Mouse (Mus musculus): ENCODE measurements around the gene Mier2.

- TF ChIP-seq CTCF (conservative IDR thresholded peaks at IDR 0.05; ENCODE audit: low read length) (peak; percentile 45), POU5F1 (IDR thresholded peaks at IDR 0.05; ENCODE audit: borderline replicate concordance, low read length) (no peak)
Observed at GRCm38 (mm10) chr10:79533126-79533911, 21.7 kb downstream of the Mier2 start, which contains the start of gene Plpp2.
